Mouse (Mus musculus) spleen, adult 2 months (tissue): Measurements from ENCODE around the gene Gab1.

Source experiments
- CTCF ChIP-seq: fragments of 200-500 bp; IDR thresholded peaks from 2 replicates; pipeline ENCODE4 v1.5.1; 2011; ENCODE audit warnings: mild to moderate bottlenecking, inconsistent platforms; ENCODE audit not compliant: insufficient read depth, insufficient read length, insufficient replicate concordance; ENCODE audit errors: extremely low read depth
- POLR2A ChIP-seq: fragments of 200-500 bp; IDR thresholded peaks from 2 replicates; pipeline ENCODE4 v1.6.1; 2011; ENCODE audit warnings: low read depth, low read length, inconsistent platforms

DNA sequence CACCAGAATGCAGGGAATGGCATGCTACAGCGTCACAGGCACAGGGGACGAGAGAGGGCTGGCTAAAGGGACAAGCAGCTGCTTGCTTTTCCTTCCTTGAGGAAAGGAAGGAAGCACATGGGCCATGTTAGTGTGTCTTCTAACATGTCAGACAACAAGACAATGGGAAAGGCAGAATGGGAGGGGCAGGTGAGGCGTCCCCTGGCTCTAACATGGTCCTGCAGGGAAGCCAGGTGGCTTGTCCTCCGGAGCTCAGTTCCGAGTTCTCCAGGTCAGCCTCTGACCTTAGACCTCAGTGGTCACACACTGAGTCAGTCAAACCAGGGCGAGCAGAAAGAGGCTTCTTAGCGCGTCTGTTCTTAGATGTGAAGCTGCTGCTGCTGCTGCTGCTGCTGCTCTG is 103.9 kb downstream of the Gab1 start:
- TF ChIP-seq POLR2A, result no peak
- TF ChIP-seq CTCF, result no peak
